Mouse (Mus musculus) B cell, adult 62 days (primary cell): ENCODE results near the gene Nisch. TPM values are rescaled to one million over a fixed set of nuclear protein-coding genes. Genes with fewer than 3 reads are reported as not detected.

Experiments
- total RNA-seq: library from RNA; stranded (reverse); gene quantifications from 4 replicates; pipeline ENCODE4 v1.2.4, GENCODE M21; 2023

Nisch gene
- total RNA-seq, result 318 to 343 TPM (median 336 TPM) in 4 replicates

DNA sequence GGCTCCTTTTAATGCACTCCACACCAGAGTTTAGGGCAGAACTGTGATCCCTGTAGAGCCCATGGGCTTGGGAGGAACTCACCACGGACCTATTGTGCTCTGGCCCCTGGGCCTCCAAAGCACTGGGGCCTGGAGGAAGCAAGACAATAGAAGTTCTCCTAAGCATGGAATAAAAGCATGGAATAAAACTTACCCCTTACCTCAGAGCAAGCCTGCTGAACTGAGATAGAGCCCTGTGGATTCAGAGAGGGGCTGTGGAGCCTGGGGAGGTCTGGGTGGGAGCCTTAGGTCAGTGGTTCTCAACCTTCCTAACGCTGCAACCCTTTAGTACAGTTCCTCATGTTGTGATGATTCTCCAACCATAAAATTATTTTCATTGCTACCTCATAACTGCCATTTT, at the start of gene Nisch:
Nisch (minus strand) TSS at position 101 of the 400 bp plus-strand sequence.

DNA sequence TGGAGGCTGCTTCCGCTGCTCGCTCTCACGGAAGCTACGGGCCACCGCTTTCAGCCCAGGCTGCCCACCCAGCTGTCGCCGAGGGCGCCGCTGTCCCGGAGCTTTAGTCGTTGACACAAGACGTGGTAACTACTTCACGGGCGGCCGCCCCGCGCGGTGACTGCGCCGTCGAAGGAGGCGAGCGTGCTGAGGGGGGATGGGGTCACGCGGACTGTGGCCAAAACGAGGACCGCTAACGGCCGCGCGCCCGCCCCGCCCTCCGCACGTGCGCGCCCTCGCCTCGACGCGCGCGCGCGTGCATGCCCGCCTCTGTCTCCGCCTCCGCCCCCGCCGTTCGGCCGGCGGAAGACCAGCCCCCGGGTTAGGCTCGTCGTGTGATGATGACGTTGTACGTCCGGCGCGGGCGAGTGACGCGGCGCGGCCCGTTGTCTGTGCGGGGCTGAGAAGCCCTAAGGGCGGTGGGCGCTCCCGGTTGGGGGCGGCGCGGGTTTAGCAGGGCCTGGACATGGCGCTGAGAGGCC, 34.4 kb upstream of the Nisch start, which contains the start of the genes Phf7 and Bap1:
Phf7 (minus strand) TSS at position 234 of the 521 bp plus-strand sequence.
Bap1 (plus strand) TSS at position 367 of the 521 bp plus-strand sequence.

DNA sequence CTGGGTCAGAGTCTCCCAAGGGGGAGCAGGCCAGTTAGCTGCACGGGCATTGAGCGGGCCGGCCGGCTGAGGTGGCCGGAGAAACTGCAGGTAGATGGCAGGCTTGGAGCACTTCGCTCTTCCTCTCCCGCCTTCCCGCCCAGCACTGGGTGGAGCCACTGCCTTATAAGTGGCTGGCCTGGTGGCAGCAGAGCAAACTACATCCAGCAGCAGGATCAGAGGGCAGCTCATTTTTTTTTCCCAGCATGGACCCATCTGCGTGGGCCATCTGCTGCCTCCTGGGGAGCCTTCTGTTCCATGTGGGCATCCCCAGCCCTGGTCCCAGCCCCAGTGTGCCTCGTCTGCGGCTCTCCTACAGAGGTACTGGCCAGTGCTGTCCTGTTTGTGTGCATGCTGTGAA, 920 bp upstream of the Nisch start, which contains the start of gene Sema3g:
Sema3g (plus strand) TSS at position 195 of the 400 bp plus-strand sequence.

DNA sequence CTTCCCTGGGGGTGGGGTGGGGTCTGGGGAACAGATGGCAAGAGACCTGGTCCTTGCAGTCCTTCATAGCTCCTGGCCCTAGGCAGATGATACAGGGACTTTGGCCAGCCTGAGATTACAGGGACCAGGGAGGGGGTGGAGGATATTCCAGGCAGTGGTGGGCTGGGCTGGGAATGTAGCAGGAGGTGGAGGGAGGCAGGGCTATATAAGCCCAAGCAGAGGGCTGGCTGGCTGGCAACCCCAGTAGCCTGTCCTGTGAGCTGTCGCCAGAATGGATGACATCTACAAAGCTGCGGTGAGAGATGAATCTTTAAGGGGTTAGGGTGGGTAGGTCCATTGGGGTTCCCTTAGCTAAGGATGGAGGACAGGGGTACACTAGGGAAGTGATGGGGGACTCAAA, 8.7 kb downstream of the Nisch start, which contains the start of gene Tnnc1:
Tnnc1 (plus strand) TSS at position 229 of the 400 bp plus-strand sequence.

DNA sequence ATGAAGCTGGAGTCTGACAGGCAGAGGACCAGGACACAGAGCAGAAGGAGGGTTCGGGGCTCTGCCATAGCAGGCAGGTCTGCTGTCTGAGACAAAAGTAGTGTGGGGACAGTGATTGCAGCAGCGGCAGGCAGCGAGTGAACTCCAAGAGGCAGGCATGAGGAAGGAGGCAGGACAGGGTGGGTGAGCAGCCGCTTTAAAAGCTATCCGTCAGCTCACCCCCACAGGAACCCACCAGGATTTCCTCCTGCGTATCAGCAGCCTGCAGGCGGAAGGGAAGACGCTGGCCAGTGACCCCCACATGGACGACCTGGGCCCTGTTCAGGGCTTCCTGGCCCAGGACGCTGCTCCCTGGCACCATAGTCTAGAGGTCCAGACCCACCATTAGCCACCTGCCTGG, 48.3 kb downstream of the Nisch start, which contains the start of gene Stab1:
Stab1 (minus strand) TSS at position 217 of the 400 bp plus-strand sequence.

DNA sequence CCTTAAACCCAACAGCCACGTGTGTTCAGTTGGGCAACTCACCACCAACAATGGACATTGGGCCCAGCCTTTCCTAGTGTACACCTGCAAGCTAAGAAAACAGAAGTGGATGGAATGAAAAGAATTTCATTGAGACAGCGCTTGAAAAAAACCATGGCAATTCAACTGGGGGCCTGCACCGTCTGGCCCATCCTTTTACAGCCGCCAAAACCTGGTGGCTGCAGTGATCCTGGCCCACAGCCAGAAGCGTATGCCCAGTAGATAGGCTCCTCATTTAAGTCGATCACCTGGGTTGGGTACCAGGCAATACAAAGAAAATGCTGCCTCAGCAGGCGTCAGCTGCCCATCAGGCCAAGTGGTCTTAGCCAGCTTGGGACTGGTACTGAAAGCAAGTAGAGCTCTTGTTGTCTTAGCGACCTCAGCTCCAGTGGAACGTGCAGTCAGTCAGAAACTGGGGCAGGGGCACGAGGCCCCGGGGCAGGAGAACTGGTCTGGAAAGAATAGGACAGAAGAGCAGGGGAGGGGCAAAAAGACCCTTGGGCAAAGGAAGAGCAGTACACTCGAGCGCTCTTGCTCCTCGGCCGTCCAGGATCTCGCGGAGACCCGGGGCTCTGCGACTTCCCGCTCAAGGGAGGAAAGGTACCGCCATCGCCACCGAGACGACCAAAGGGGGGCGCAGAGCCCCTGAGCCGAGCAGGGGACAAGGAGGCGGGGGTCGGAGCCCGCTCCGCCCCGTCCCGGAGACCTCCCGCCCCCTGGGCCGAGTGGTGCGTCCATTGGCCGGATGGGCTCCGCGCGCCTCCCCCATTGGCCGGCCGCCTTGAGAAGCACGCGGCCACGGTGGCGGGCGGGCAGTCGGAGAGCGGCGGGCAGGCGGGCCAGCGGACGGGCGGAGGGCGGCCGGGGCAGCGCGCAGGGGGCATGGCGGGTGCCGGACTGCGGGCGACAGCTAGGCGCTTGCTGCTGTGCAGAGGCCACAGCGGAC, 86.2 kb downstream of the Nisch start, which contains the start of gene Nt5dc2:
Nt5dc2 (plus strand) TSS at position 818 of the 985 bp plus-strand sequence.

DNA sequence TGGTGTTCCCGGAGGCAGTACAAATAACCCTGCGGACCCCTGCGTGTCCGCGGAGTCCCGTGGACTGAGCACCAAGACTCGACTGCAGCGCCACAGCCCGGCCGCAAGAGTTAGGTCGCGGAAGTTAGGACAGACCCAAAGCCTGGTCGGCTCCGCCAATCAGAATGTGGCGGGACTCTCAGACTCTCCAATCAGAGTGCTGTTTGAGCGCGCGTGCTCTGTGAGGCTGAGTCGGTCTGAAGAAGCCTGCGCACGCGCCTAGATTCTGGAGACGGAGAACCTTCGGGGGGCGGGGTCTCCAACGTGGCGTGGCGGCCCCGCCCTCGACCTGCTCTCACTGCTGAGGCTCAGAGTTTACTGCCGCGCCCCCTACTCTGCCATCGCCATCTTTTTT, 87.9 kb downstream of the Nisch start, which contains the start of gene Smim4:
Smim4 (minus strand) TSS at position 131 of the 394 bp plus-strand sequence.

Other genes starting within 250 kb of the Nisch start
- gene Glt8d1, start 215.5 kb downstream of the Nisch start, total RNA-seq, result 9.7 to 15.3 TPM (median 11.5 TPM) in 4 replicates
- 67.8 to 75.3 TPM (median 71.6 TPM) in 4 replicates for gene Spcs1, start 215.3 kb downstream of the Nisch start, total RNA-seq
- 76.6 to 84.3 TPM (median 79.4 TPM) in 4 replicates for gene Pbrm1, start 197.8 kb downstream of the Nisch start, total RNA-seq
- gene Gnl3, start 197.8 kb downstream of the Nisch start, total RNA-seq, result 451 to 493 TPM (median 486 TPM) in 4 replicates
- gene Smim4, start 88.0 kb downstream of the Nisch start, total RNA-seq, result 15.9 to 25.8 TPM (median 17.4 TPM) in 4 replicates
- gene Nt5dc2, start 85.9 kb downstream of the Nisch start, total RNA-seq, result 0.80 to 1.7 TPM (median 1.5 TPM) in 4 replicates
- gene Stab1, start 48.3 kb downstream of the Nisch start, total RNA-seq, result 0.33 to 2.9 TPM (median 0.94 TPM) in 3 of 4 replicates, not detected in the other
- gene Tnnc1, start 8.6 kb downstream of the Nisch start, total RNA-seq, result 2.0 TPM in 1 of 4 replicates, not detected in the others
- not detected in 4 replicates for gene Sema3g, start 914 bp upstream of the Nisch start, total RNA-seq
- gene Phf7, start 34.4 kb upstream of the Nisch start, total RNA-seq, result 12.6 to 18.4 TPM (median 14.7 TPM) in 4 replicates
- 117 to 132 TPM (median 124 TPM) in 4 replicates for gene Bap1, start 34.5 kb upstream of the Nisch start, total RNA-seq
- 0.15 to 0.53 TPM (median 0.35 TPM) in 4 replicates for gene Dnah1, start 107.0 kb upstream of the Nisch start, total RNA-seq
- 50.0 to 56.4 TPM (median 54.6 TPM) in 4 replicates for gene Capn7, start 119.7 kb upstream of the Nisch start, total RNA-seq
- 260 to 320 TPM (median 313 TPM) in 4 replicates for gene Sh3bp5, start 219.1 kb upstream of the Nisch start, total RNA-seq